Mouse (Mus musculus) small intestine, adult 2 months (tissue): ENCODE results near the gene Tnik. TPM values are rescaled to one million over a fixed set of nuclear protein-coding genes. Genes with fewer than 3 reads are reported as not detected.

Experiments
- H3K27ac ChIP-seq: fragments of 200-500 bp; 2 replicates; pipeline ENCODE4 v1.5.1; 2012; ENCODE audit warnings: low read depth, low read length, control low read depth, inconsistent platforms; ENCODE audit not compliant: insufficient read depth
- H3K27me3 ChIP-seq: fragments of 200-500 bp; 2 replicates; pipeline ENCODE4 v1.6.1; 2012; ENCODE audit warnings: mild to moderate bottlenecking, moderate library complexity, low read length, inconsistent platforms; ENCODE audit not compliant: control insufficient read depth, insufficient read depth
- H3K36me3 ChIP-seq: fragments of 200-500 bp; 2 replicates; pipeline ENCODE4 v1.6.1; 2012; ENCODE audit warnings: mild to moderate bottlenecking, low read length, control low read depth, inconsistent platforms; ENCODE audit not compliant: control insufficient read depth, insufficient read depth
- H3K4me1 ChIP-seq: fragments of 200-500 bp; 2 replicates; pipeline ENCODE4 v1.6.1; 2012; ENCODE audit warnings: low read length, inconsistent platforms, mixed read lengths; ENCODE audit not compliant: control insufficient read depth, insufficient read depth, insufficient read length
- H3K4me3 ChIP-seq: fragments of 200-500 bp; 2 replicates; pipeline ENCODE4 v1.5.1; 2012; ENCODE audit warnings: low read depth, mild to moderate bottlenecking, control low read depth, inconsistent platforms, low read length, moderate library complexity
- CTCF ChIP-seq: fragments of 200-500 bp; IDR thresholded peaks from 2 replicates; pipeline ENCODE4 v1.5.1; 2012; ENCODE audit warnings: low read depth, mild to moderate bottlenecking, control low read depth, inconsistent platforms, low read length, moderate library complexity, mixed read lengths; ENCODE audit not compliant: insufficient replicate concordance, insufficient read length; ENCODE audit errors: extremely low read depth
- POLR2A ChIP-seq: fragments of 200-500 bp; IDR thresholded peaks from 2 replicates; pipeline ENCODE4 v1.6.1; 2012; ENCODE audit warnings: low read depth, mild to moderate bottlenecking, control low read depth, inconsistent platforms, low read length, moderate library complexity
- WGBS: fragments of 180-500 bp; shearing (Covaris S2); methylation state at CpG from one replicate; pipeline ENCODE4 v1.1.7; 2018; 5-methylcytosine and 5-hydroxymethylcytosine counted together
- polyA plus RNA-seq: library from polyadenylated mRNA; depleted of rRNA; stranded (reverse); fragments of >200 nt; gene quantifications from 2 replicates; pipeline ENCODE4 v1.2.3, GENCODE M21; 2012

Gene Tnik
- polyA plus RNA-seq, 1 experiment = 10.8 TPM

DNA sequence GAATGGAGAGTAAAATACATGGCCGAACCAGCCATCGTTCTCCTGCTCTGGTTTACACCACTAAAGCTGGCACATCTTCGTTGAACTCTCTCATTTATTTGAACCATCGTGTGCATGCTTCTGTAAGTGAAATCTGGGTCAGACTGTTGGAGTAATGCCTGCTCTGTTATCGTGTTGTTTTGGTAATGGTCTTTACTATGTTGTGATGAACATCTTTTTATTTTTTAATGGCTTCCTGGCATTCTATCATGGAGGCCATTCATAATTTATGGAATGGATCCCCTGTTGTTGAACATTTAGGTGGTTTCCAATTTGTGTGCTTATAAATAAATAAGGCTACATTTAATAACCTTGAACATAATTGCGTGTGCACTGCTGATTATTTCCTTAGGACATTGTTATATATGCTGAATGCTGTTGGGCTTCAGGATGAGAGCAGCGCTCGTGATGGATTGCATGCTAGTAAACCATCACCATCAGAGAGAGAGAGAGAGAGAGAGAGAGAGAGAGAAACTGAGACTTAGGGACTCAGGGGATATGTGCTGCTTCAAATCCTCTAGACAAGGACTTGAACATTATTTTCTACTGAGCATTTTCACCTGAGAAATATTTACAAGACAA, 62.7 kb downstream of the Tnik start:
- WGBS = 90% methylated on average over 8 of the region's 8 CpGs
- Histone ChIP-seq H3K27ac (no peak overlapping the region), H3K4me1 (no peaks in the 10 kb centered on the region), H3K4me3 (no peak overlapping the region), H3K27me3 (no peaks in the 10 kb centered on the region), H3K36me3 (no peaks in the 10 kb centered on the region)
- TF ChIP-seq CTCF = no peak
- TF ChIP-seq POLR2A = no peak

GRCm38 (mm10) chr3:28332316-28332715, 69.3 kb downstream of the Tnik start:
- no peaks in the 10 kb centered on the region for H3K4me1 ChIP-seq
- TF ChIP-seq CTCF (no peak), POLR2A (no peak)
- WGBS = 85% methylated on average over 5 of the region's 5 CpGs
- no peak overlapping the region for H3K27ac ChIP-seq
- H3K36me3 ChIP-seq = no peaks in the 10 kb centered on the region
- no peaks in the 10 kb centered on the region for H3K27me3 ChIP-seq
- no peak overlapping the region for H3K4me3 ChIP-seq

DNA sequence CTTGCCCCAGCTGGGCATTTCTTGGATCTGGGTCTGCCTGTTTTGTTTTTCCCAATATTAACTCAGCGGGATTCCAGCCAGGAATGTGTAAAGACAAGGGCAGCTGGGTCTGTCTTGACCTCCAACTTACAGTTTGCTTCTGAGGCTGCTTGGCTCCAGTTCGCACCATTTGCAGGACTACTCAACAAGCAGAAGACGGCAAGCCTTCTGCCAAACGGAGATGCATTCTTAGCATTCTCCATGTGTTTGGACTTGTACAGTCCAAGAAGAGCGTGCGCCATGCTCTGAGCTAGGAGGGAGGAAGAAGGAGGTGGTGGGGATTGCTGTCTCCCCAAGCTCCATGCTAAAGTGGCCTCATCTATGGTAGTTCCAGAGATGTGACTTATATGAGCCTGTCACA, 70.9 kb downstream of the Tnik start:
- Histone ChIP-seq H3K27me3 (no peaks in the 10 kb centered on the region), H3K36me3 (no peaks in the 10 kb centered on the region), H3K4me1 (no peaks in the 10 kb centered on the region), H3K27ac (no peak overlapping the region), H3K4me3 (no peak overlapping the region)
- TF ChIP-seq POLR2A (no peak), CTCF (no peak)
- WGBS = 81% methylated on average over 6 of the region's 6 CpGs

DNA sequence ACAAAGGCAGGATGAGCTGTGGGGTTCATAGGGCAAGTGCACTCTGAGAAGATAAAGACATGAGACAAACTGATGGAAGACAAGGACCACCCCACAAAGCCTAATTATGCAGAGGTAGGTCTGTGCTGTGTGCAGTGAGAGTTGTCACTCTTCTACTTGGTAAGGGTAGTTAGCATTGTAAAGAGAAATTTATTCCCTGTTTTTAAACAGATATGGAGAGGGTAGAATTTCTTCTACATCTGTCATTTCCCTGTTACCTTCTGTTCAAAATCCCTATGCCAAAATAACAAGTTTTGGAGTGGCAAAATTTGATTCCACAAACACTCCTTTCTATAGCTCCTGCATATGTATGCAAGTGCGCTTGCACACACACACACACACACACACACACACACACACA, 71.5 kb downstream of the Tnik start:
- TF ChIP-seq POLR2A = no peak
- TF ChIP-seq CTCF = no peak
- H3K27me3 ChIP-seq = no peaks in the 10 kb centered on the region
- peaks cover 2% of the 10 kb centered on the region; the same call in 1 of the 2 replicates for H3K4me1 ChIP-seq
- WGBS = 97% methylated on average over 1 of the region's 1 CpGs
- H3K36me3 ChIP-seq = no peaks in the 10 kb centered on the region
- no peak overlapping the region for H3K4me3 ChIP-seq
- H3K27ac ChIP-seq = no peak overlapping the region

GRCm38 (mm10) chr3:28340071-28340470, 77.1 kb downstream of the Tnik start:
- peaks cover 10% of the 10 kb centered on the region for H3K4me1 ChIP-seq
- H3K4me3 ChIP-seq = no peak overlapping the region
- H3K27ac ChIP-seq = no peak overlapping the region
- no peaks in the 10 kb centered on the region for H3K27me3 ChIP-seq
- WGBS = 19% methylated on average over 8 of the region's 8 CpGs
- no peaks in the 10 kb centered on the region for H3K36me3 ChIP-seq
- TF ChIP-seq CTCF (no peak), POLR2A (no peak)

DNA sequence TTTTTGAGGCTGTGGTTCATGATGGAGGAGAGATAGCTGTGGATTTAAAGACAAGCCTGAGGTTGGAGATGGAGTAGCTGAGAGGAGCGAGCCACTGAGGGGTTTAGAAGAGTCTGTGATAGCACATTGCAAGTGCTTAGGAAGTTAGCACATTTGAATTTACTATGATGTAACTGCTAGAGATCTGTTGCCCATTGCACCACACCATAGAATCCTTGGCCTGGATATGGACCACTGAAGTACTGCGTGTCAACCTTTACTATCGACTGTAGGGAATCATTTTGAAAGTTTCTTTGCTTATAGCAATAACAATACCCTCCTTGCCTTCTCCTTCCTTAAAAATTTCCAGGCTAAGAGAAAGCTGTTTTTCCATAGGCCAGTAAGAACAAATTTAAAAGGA, 80.2 kb downstream of the Tnik start:
- Histone ChIP-seq H3K4me3 (no peak overlapping the region), H3K4me1 (peaks cover 10% of the 10 kb centered on the region), H3K27me3 (no peaks in the 10 kb centered on the region), H3K36me3 (no peaks in the 10 kb centered on the region), H3K27ac (no peak overlapping the region)
- 91% methylated on average over 3 of the region's 3 CpGs for WGBS
- TF ChIP-seq CTCF (no peak), POLR2A (no peak)

DNA sequence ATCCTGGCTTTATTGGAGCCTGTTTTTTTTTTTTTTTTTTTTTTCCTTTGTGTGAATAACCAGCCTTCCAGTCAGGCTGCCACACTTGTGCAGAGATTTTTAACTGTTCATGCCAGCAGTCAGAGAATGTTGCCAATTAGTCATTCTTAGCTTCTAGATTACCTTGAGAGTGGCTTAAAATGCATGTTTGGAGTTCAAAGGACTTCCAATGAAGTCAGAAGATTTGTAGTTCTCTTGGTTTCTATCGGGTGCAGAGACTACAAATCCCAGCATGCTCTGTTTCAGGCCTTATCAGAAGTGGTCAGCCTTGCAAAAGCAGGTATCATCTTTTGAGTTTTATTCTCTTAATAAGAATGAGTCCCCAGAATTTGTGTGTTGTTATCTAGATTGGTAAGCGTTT, 80.6 kb downstream of the Tnik start:
- H3K27me3 ChIP-seq = no peaks in the 10 kb centered on the region
- no peaks in the 10 kb centered on the region for H3K36me3 ChIP-seq
- H3K4me3 ChIP-seq = no peak overlapping the region
- H3K4me1 ChIP-seq = peaks cover 10% of the 10 kb centered on the region
- no peak overlapping the region for H3K27ac ChIP-seq
- 89% methylated on average over 2 of the region's 2 CpGs for WGBS
- TF ChIP-seq CTCF (no peak), POLR2A (no peak)
